Mouse (Mus musculus) bone marrow, adult 2 months (tissue): ENCODE results near the gene Ccdc170.

ENCODE experiments used
- CTCF ChIP-seq: fragments of 200-500 bp; IDR thresholded peaks from 2 replicates; pipeline ENCODE4 v1.5.1; 2011; ENCODE audit warnings: low read length, control low read depth; ENCODE audit not compliant: control insufficient read depth, insufficient read depth
- POLR2A ChIP-seq: fragments of 200-500 bp; IDR thresholded peaks from 2 replicates; pipeline ENCODE4 v1.6.1; 2011; ENCODE audit warnings: low read depth, mild to moderate bottlenecking, control low read depth, low read length, borderline replicate concordance; ENCODE audit not compliant: control insufficient read depth

- TF ChIP-seq POLR2A (no peak), CTCF (peak; percentile 49)
Observed at GRCm38 (mm10) chr10:4598244-4598842, 116.0 kb downstream of the Ccdc170 start.
